Mouse (Mus musculus): ENCODE measurements around the gene Kpna4. TPM values are rescaled to one million over a fixed set of nuclear protein-coding genes. Genes with fewer than 3 reads are reported as not detected.

Gene Kpna4
- polyA plus RNA-seq, 1 experiment from 2014 or later, result 29.7 TPM

DNA sequence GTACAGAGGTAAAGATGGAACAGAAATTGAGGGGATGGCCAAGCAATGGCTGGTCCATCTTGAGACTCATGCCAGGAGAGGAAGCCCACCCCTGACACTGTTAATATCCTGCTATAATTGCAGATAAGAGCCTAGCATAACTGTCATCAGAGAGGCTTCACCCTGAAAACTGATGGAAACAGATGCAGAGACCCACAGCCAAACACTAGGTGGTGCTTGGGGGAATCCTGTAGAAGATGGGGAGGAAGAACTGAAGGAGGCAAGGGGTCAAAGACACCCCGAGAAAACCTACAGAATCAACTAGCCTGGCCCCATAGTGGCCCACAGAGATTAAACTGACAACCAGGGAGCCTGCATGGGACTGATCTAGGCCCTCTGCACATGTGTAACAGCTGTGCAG is 33.5 kb upstream of the Kpna4 start:
- no peak for DNase-seq (ENCODE audit: low spot score)
- H3K27ac ChIP-seq, result no peak overlapping the region

DNA sequence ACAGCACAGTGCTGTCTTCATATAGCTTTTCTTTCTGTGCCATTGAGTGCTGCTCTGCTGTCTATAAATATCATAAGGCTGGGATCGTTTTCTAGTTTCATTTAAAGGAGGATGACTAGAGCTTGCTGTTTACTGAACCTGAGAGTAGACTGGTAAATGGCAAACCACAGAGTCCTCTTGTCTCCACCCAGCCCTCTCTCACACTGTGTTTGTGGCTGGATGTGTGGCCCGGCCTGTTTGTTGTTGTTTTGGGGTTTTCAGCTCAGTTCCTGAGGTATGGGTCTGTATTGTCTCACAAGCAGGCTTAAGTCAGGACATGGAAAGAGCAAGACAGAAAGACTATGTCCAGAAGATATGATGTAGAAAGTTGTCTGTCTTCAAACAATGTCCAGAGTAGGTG is 32.6 kb upstream of the Kpna4 start:
- no peak for DNase-seq (ENCODE audit: low spot score)
- no peak for ATAC-seq (replicated peaks; ENCODE audit: low FRiP score, low read depth)
- Histone ChIP-seq H3K4me1 (replicated peaks; ENCODE audit: insufficient read depth, low read length) (no peaks in the 10 kb centered on the region), H3K27ac (no peak overlapping the region), H3K9me3 (replicated peaks; ENCODE audit: low read length) (no peaks in the 10 kb centered on the region), H3K4me3 (replicated peaks; ENCODE audit: low read depth, low read length) (no peak overlapping the region), H3K9ac (ENCODE audit: low read depth, low read length) (no peak overlapping the region), H3K4me2 (ENCODE audit: low read length) (no peak overlapping the region), H3K27me3 (ENCODE audit: insufficient read depth, low read length) (no peaks in the 10 kb centered on the region), H3K36me3 (ENCODE audit: insufficient read depth, low read length) (no peaks in the 10 kb centered on the region)
- 69% methylated on average over 2 of the region's 2 CpGs for WGBS
- TF ChIP-seq CTCF (IDR thresholded peaks at IDR 0.05; ENCODE audit: low read depth), result no peak

More for the DNA sequence above, 33.5 kb upstream of the Kpna4 start:
- H3K36me3 ChIP-seq (ENCODE audit: insufficient read depth, low read length), result no peaks in the 10 kb centered on the region
- H3K4me1 ChIP-seq (replicated peaks; ENCODE audit: insufficient read depth, low read length), result no peaks in the 10 kb centered on the region
- WGBS, result 64% methylated on average over 1 of the region's 1 CpGs
- no peaks in the 10 kb centered on the region for H3K9me3 ChIP-seq (replicated peaks; ENCODE audit: low read length)
- ATAC-seq (replicated peaks; ENCODE audit: low FRiP score, low read depth), result no peak
- H3K4me3 ChIP-seq (replicated peaks; ENCODE audit: low read depth, low read length), result no peak overlapping the region
- no peaks in the 10 kb centered on the region for H3K27me3 ChIP-seq (ENCODE audit: insufficient read depth, low read length)
- H3K9ac ChIP-seq (ENCODE audit: low read depth, low read length), result no peak overlapping the region
- H3K4me2 ChIP-seq (ENCODE audit: low read length), result no peak overlapping the region
- no peak for TF ChIP-seq CTCF (IDR thresholded peaks at IDR 0.05; ENCODE audit: low read depth)

DNA sequence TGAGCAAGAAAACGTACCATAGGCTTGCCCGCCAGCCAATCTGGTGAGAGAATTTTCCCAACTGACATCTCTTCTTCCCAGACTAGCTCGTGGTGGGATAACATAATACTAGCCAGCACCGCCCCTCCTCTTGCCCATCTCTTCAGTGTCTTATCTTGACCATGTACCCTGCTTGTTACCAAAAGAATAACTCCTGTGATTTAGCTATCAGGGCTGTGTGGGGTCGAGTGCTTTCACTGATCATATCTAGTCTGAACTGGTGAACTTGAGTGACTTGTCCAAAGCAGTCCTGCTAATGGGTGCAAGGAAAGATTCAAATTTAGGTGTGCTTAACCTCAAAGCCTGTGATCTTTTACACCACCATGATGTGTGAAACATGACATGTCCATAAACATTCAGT is 31.0 kb upstream of the Kpna4 start:
- TF ChIP-seq CTCF (IDR thresholded peaks at IDR 0.05; ENCODE audit: low read depth), result no peak
- Histone ChIP-seq H3K27me3 (ENCODE audit: insufficient read depth, low read length) (no peaks in the 10 kb centered on the region), H3K4me2 (ENCODE audit: low read length) (no peak overlapping the region), H3K9ac (ENCODE audit: low read depth, low read length) (no peak overlapping the region), H3K9me3 (replicated peaks; ENCODE audit: low read length) (no peaks in the 10 kb centered on the region), H3K27ac (no peak overlapping the region), H3K4me3 (replicated peaks; ENCODE audit: low read depth, low read length) (no peak overlapping the region), H3K36me3 (ENCODE audit: insufficient read depth, low read length) (no peaks in the 10 kb centered on the region), H3K4me1 (replicated peaks; ENCODE audit: insufficient read depth, low read length) (no peaks in the 10 kb centered on the region)
- DNase-seq (ENCODE audit: low spot score), result no peak
- ATAC-seq (replicated peaks; ENCODE audit: low FRiP score, low read depth), result no peak
- 73% methylated on average over 5 of the region's 5 CpGs for WGBS

DNA sequence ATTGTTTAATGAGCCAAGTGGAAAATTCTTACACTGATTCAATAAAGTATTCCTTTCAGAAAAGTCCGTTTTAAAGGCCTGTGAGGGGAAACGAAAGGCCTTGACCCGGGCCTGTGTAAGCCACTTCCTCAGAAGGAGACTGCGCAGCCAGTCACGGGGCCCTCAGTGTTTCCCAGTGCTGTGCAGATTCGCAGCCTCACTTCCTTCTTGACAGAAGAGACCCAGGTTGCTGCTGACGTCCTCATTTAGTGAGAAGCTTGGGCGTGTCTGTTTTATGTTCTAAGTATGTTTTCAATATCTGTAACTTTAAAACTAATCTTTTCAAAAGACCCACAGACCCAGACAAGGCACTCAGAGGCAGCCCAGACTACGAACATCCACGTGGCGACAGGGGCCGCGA is 29.6 kb upstream of the Kpna4 start:
- Histone ChIP-seq H3K4me3 (replicated peaks; ENCODE audit: low read depth, low read length) (no peak overlapping the region), H3K27ac (no peak overlapping the region), H3K27me3 (ENCODE audit: insufficient read depth, low read length) (no peaks in the 10 kb centered on the region), H3K4me2 (ENCODE audit: low read length) (no peak overlapping the region), H3K4me1 (replicated peaks; ENCODE audit: insufficient read depth, low read length) (no peaks in the 10 kb centered on the region), H3K36me3 (ENCODE audit: insufficient read depth, low read length) (no peaks in the 10 kb centered on the region), H3K9me3 (replicated peaks; ENCODE audit: low read length) (no peaks in the 10 kb centered on the region), H3K9ac (ENCODE audit: low read depth, low read length) (no peak overlapping the region)
- no peak for TF ChIP-seq CTCF (IDR thresholded peaks at IDR 0.05; ENCODE audit: low read depth)
- 76% methylated on average over 13 of the region's 13 CpGs for WGBS
- DNase-seq (ENCODE audit: low spot score) (no peak), ATAC-seq (replicated peaks; ENCODE audit: low FRiP score, low read depth) (no peak)

DNA sequence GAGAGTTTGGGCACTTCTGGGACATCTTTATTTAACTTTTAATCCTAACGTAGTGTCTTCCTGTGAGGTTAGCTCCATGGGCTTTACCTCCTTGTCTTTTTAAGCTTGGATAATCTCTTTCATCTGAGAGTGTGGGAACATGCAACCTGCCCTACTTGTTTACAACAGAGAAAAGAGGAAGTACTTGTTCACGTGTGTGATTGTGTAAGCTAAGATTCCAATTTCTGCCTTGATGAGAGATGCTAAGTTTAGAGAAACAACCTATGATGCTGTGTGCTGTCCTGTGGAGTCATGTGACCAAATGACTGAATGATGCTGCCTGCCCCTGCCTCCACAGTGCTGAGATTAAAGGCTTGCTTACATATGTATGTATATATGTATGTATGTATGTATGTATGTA is 27.8 kb upstream of the Kpna4 start:
- TF ChIP-seq CTCF (IDR thresholded peaks at IDR 0.05; ENCODE audit: low read depth), result no peak
- Histone ChIP-seq H3K4me1 (replicated peaks; ENCODE audit: insufficient read depth, low read length) (no peaks in the 10 kb centered on the region), H3K9me3 (replicated peaks; ENCODE audit: low read length) (no peaks in the 10 kb centered on the region), H3K4me2 (ENCODE audit: low read length) (no peak overlapping the region), H3K36me3 (ENCODE audit: insufficient read depth, low read length) (no peaks in the 10 kb centered on the region), H3K27ac (no peak overlapping the region), H3K4me3 (replicated peaks; ENCODE audit: low read depth, low read length) (no peak overlapping the region), H3K9ac (ENCODE audit: low read depth, low read length) (no peak overlapping the region), H3K27me3 (ENCODE audit: insufficient read depth, low read length) (no peaks in the 10 kb centered on the region)
- DNase-seq (ENCODE audit: low spot score) (no peak), ATAC-seq (replicated peaks; ENCODE audit: low FRiP score, low read depth) (no peak)
- 64% methylated on average over 2 of the region's 2 CpGs for WGBS

DNA sequence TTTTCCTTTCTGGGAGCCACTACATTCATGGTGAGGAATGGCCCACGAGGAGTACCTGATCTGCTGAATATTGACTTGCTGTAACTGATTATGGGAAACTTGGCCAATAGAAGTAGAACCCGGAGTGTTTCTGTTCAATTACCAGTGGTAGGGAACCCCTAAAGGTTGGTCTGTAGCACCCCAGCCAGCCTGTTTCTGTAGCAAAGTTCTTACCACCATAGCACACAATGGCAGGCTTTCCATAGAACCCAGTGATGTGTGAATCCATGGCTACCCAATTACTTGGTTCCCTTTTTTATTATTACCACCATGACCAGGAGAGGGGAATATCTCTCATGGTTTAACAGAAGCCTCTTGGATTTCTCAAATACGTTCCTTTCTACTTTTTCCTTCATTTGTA is 24.0 kb upstream of the Kpna4 start:
- Histone ChIP-seq H3K9me3 (replicated peaks; ENCODE audit: low read length) (no peaks in the 10 kb centered on the region), H3K27ac (no peak overlapping the region), H3K4me1 (replicated peaks; ENCODE audit: insufficient read depth, low read length) (no peaks in the 10 kb centered on the region), H3K4me3 (replicated peaks; ENCODE audit: low read depth, low read length) (no peak overlapping the region), H3K36me3 (ENCODE audit: insufficient read depth, low read length) (no peaks in the 10 kb centered on the region), H3K9ac (ENCODE audit: low read depth, low read length) (no peak overlapping the region), H3K27me3 (ENCODE audit: insufficient read depth, low read length) (no peaks in the 10 kb centered on the region), H3K4me2 (ENCODE audit: low read length) (no peak overlapping the region)
- no peak for TF ChIP-seq CTCF (IDR thresholded peaks at IDR 0.05; ENCODE audit: low read depth)
- ATAC-seq (replicated peaks; ENCODE audit: low FRiP score, low read depth) (no peak), DNase-seq (ENCODE audit: low spot score) (no peak)
- WGBS, result 91% methylated on average over 3 of the region's 3 CpGs

DNA sequence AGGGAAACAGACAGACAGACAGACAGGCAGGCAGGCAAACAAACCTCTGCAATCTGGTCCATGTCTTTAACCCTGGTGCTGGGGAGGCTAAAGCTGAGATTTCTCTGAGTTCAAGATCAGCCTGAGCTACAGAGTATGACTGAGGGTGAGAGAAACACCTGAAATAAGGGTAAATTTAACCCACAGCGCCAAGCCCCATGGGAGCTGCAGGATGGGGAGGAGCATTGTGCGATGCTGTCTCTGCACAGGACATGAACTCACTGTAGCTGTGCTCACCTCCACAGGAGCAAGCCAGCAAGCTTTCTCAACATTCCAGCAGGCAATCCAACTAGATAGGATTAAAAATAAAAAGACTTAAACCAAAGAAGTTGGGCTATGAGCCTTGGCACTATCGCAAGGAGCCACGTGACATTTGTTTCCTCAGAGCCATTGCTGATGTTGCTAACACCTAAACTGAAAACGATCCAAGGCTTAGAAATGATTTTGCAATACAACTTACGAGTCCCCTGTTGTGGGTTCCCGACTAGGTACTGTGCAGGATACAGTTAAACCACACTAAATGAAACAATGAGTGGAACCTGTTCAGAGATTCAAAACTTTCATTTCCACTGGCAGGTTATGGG is 15.6 kb upstream of the Kpna4 start:
- no peak for DNase-seq (ENCODE audit: low spot score)
- 83% methylated on average over 7 of the region's 7 CpGs for WGBS

More for the DNA sequence above, 15.6 kb upstream of the Kpna4 start:
- Histone ChIP-seq H3K4me3 (replicated peaks; ENCODE audit: low read depth, low read length) (no peak overlapping the region), H3K4me2 (ENCODE audit: low read length) (no peak overlapping the region), H3K27ac (no peak overlapping the region), H3K4me1 (replicated peaks; ENCODE audit: insufficient read depth, low read length) (no peaks in the 10 kb centered on the region), H3K9ac (ENCODE audit: low read depth, low read length) (no peak overlapping the region), H3K9me3 (replicated peaks; ENCODE audit: low read length) (no peaks in the 10 kb centered on the region), H3K27me3 (ENCODE audit: insufficient read depth, low read length) (no peaks in the 10 kb centered on the region), H3K36me3 (ENCODE audit: insufficient read depth, low read length) (no peaks in the 10 kb centered on the region)
- TF ChIP-seq CTCF (IDR thresholded peaks at IDR 0.05; ENCODE audit: low read depth), result no peak
- no peak for ATAC-seq (replicated peaks; ENCODE audit: low FRiP score, low read depth)
